Mouse (Mus musculus): Measurements from ENCODE around the gene Stn1. TPM values are rescaled to one million over a fixed set of nuclear protein-coding genes. Genes with fewer than 3 reads are reported as not detected.
A peak's percentile ranks its signal among the peaks of the same experiment; 100 is the strongest.

Stn1 gene
- polyA plus RNA-seq, 1 experiment: 23.9 TPM

GRCm38 (mm10) chr19:47518475-47519162 lies 18.7 kb downstream of the Stn1 start:
- TF ChIP-seq CTCF (IDR thresholded peaks at IDR 0.05; ENCODE audit: borderline replicate concordance, extremely low read depth, insufficient read depth, insufficient read length): no peak
- DNase-seq (ENCODE audit: low read depth): no peak

- no peak for TF ChIP-seq POLR2A (IDR thresholded peaks at IDR 0.05; ENCODE audit: borderline replicate concordance, extremely low read depth, insufficient read depth, insufficient read length, poor library complexity, severe bottlenecking)
- no peak for TF ChIP-seq CTCF (IDR thresholded peaks at IDR 0.05; ENCODE audit: borderline replicate concordance, extremely low read depth, insufficient read depth, insufficient read length)
- DNase-seq (ENCODE audit: low read depth): no peak
Measured at GRCm38 (mm10) chr19:47517570-47517969, 19.7 kb downstream of the Stn1 start.

- DNase-seq (ENCODE audit: low read depth): no peak
- TF ChIP-seq CTCF (IDR thresholded peaks at IDR 0.05; ENCODE audit: borderline replicate concordance, extremely low read depth, insufficient read depth, insufficient read length) (no peak), POLR2A (IDR thresholded peaks at IDR 0.05; ENCODE audit: borderline replicate concordance, extremely low read depth, insufficient read depth, insufficient read length, poor library complexity, severe bottlenecking) (no peak)
Measured at GRCm38 (mm10) chr19:47516879-47517278, 20.4 kb downstream of the Stn1 start.

- no peak for DNase-seq (ENCODE audit: low read depth)
- TF ChIP-seq POLR2A (IDR thresholded peaks at IDR 0.05; ENCODE audit: borderline replicate concordance, extremely low read depth, insufficient read depth, insufficient read length, poor library complexity, severe bottlenecking) (no peak), CTCF (IDR thresholded peaks at IDR 0.05; ENCODE audit: borderline replicate concordance, extremely low read depth, insufficient read depth, insufficient read length) (no peak)
Measured at GRCm38 (mm10) chr19:47515091-47515490, 22.2 kb downstream of the Stn1 start.

GRCm38 (mm10) chr19:47513618-47513897 lies 23.7 kb downstream of the Stn1 start:
- TF ChIP-seq CTCF (IDR thresholded peaks at IDR 0.05; ENCODE audit: borderline replicate concordance, extremely low read depth, insufficient read depth, insufficient read length) (no peak), POLR2A (IDR thresholded peaks at IDR 0.05; ENCODE audit: borderline replicate concordance, extremely low read depth, insufficient read depth, insufficient read length, poor library complexity, severe bottlenecking) (no peak)
- no peak for DNase-seq (ENCODE audit: low read depth)

- TF ChIP-seq POLR2A (IDR thresholded peaks at IDR 0.05; ENCODE audit: borderline replicate concordance, extremely low read depth, insufficient read depth, insufficient read length, poor library complexity, severe bottlenecking): no peak
- TF ChIP-seq CTCF (IDR thresholded peaks at IDR 0.05; ENCODE audit: borderline replicate concordance, extremely low read depth, insufficient read depth, insufficient read length): no peak
- DNase-seq (ENCODE audit: low read depth): no peak
Measured at GRCm38 (mm10) chr19:47512794-47513617, 24.3 kb downstream of the Stn1 start.

- DNase-seq (ENCODE audit: low read depth): no peak
- no peak for TF ChIP-seq POLR2A (IDR thresholded peaks at IDR 0.05; ENCODE audit: borderline replicate concordance, extremely low read depth, insufficient read depth, insufficient read length, poor library complexity, severe bottlenecking)
- TF ChIP-seq CTCF (IDR thresholded peaks at IDR 0.05; ENCODE audit: borderline replicate concordance, extremely low read depth, insufficient read depth, insufficient read length): no peak
Measured at GRCm38 (mm10) chr19:47511958-47512357, 25.3 kb downstream of the Stn1 start.

GRCm38 (mm10) chr19:47511294-47511675 lies 26.0 kb downstream of the Stn1 start:
- TF ChIP-seq POLR2A (IDR thresholded peaks at IDR 0.05; ENCODE audit: borderline replicate concordance, extremely low read depth, insufficient read depth, insufficient read length, poor library complexity, severe bottlenecking) (no peak), CTCF (IDR thresholded peaks at IDR 0.05; ENCODE audit: borderline replicate concordance, extremely low read depth, insufficient read depth, insufficient read length) (no peak)
- no peak for DNase-seq (ENCODE audit: low read depth)

GRCm38 (mm10) chr19:47510473-47511293 lies 26.6 kb downstream of the Stn1 start:
- TF ChIP-seq CTCF (IDR thresholded peaks at IDR 0.05; ENCODE audit: borderline replicate concordance, extremely low read depth, insufficient read depth, insufficient read length) (no peak), POLR2A (IDR thresholded peaks at IDR 0.05; ENCODE audit: borderline replicate concordance, extremely low read depth, insufficient read depth, insufficient read length, poor library complexity, severe bottlenecking) (no peak)
- DNase-seq (ENCODE audit: low read depth): peak; percentile 45

GRCm38 (mm10) chr19:47510135-47510472 lies 27.2 kb downstream of the Stn1 start:
- no peak for TF ChIP-seq POLR2A (IDR thresholded peaks at IDR 0.05; ENCODE audit: borderline replicate concordance, extremely low read depth, insufficient read depth, insufficient read length, poor library complexity, severe bottlenecking)
- no peak for TF ChIP-seq CTCF (IDR thresholded peaks at IDR 0.05; ENCODE audit: borderline replicate concordance, extremely low read depth, insufficient read depth, insufficient read length)
- DNase-seq (ENCODE audit: low read depth): no peak

GRCm38 (mm10) chr19:47508771-47509281 lies 28.5 kb downstream of the Stn1 start:
- DNase-seq (ENCODE audit: low read depth): no peak
- no peak for TF ChIP-seq CTCF (IDR thresholded peaks at IDR 0.05; ENCODE audit: borderline replicate concordance, extremely low read depth, insufficient read depth, insufficient read length)
- no peak for TF ChIP-seq POLR2A (IDR thresholded peaks at IDR 0.05; ENCODE audit: borderline replicate concordance, extremely low read depth, insufficient read depth, insufficient read length, poor library complexity, severe bottlenecking)

All from brain, embryonic 14.5 days (tissue).